Mouse (Mus musculus): ENCODE data around the gene Zfp423.
A peak's percentile ranks its signal among the peaks of the same experiment; 100 is the strongest.
"Not testable (repeated sequence)": the region's sequence is repeated elsewhere in the genome, so short reads cannot be mapped to it uniquely, and the experiment has no call there.

Gene Zfp423

GRCm38 (mm10) chr8:87895203-87896041 lies 64.0 kb downstream of the Zfp423 start:
- no peak for DNase-seq

GRCm38 (mm10) chr8:87894287-87894686 lies 65.1 kb downstream of the Zfp423 start:
- no peak for DNase-seq

GRCm38 (mm10) chr8:87893547-87893946 lies 65.8 kb downstream of the Zfp423 start:
- no peak for DNase-seq

- DNase-seq, result no peak
Measured at GRCm38 (mm10) chr8:87892891-87893290, 66.5 kb downstream of the Zfp423 start.

GRCm38 (mm10) chr8:87891884-87892283 lies 67.5 kb downstream of the Zfp423 start:
- no peak for DNase-seq

GRCm38 (mm10) chr8:87887956-87888355 lies 71.4 kb downstream of the Zfp423 start:
- DNase-seq, result no peak

- DNase-seq, result no peak
Measured at GRCm38 (mm10) chr8:87881088-87881487, 78.3 kb downstream of the Zfp423 start.

- no peak for DNase-seq
Measured at GRCm38 (mm10) chr8:87875852-87876251, 83.5 kb downstream of the Zfp423 start.

- peak; percentile 35 for DNase-seq
Measured at GRCm38 (mm10) chr8:87875452-87875851, 83.9 kb downstream of the Zfp423 start.

GRCm38 (mm10) chr8:87872987-87873550 lies 86.3 kb downstream of the Zfp423 start:
- no peak for DNase-seq

GRCm38 (mm10) chr8:87872356-87872930 lies 87.0 kb downstream of the Zfp423 start:
- DNase-seq, result no peak

- no peak for DNase-seq
Measured at GRCm38 (mm10) chr8:87866586-87866985, 92.8 kb downstream of the Zfp423 start.

GRCm38 (mm10) chr8:87864236-87864635 lies 95.2 kb downstream of the Zfp423 start:
- no peak for DNase-seq

GRCm38 (mm10) chr8:87863128-87863527 lies 96.3 kb downstream of the Zfp423 start:
- no peak for DNase-seq

- DNase-seq, result peak; percentile 17
Measured at GRCm38 (mm10) chr8:87861718-87862117, 97.7 kb downstream of the Zfp423 start.

GRCm38 (mm10) chr8:87860905-87861304 lies 98.5 kb downstream of the Zfp423 start:
- no peak for DNase-seq

- DNase-seq, result no peak
Measured at GRCm38 (mm10) chr8:87851871-87852270, 107.5 kb downstream of the Zfp423 start.

- DNase-seq, result no peak
Measured at GRCm38 (mm10) chr8:87851380-87851779, 108.0 kb downstream of the Zfp423 start.

- DNase-seq, result no peak
Measured at GRCm38 (mm10) chr8:87848836-87849235, 110.6 kb downstream of the Zfp423 start.

GRCm38 (mm10) chr8:87847796-87848195 lies 111.6 kb downstream of the Zfp423 start:
- no peak for DNase-seq

- not testable (repeated sequence) for DNase-seq
Measured at GRCm38 (mm10) chr8:87842096-87842495, 117.3 kb downstream of the Zfp423 start.

- DNase-seq, result no peak
Measured at GRCm38 (mm10) chr8:87837266-87837665, 122.1 kb downstream of the Zfp423 start.

- no peak for DNase-seq
Measured at GRCm38 (mm10) chr8:87836866-87837265, 122.5 kb downstream of the Zfp423 start.

GRCm38 (mm10) chr8:87835924-87836323 lies 123.5 kb downstream of the Zfp423 start:
- DNase-seq, result no peak
